ENCODE assay signal across 30 mouse cellular contexts in genomic region chr19:53973656-53974055, GRCm38 (mm10).
"Had no signal": no experiment of that assay in that cellular context is flagged by ENCODE, and none has a peak within 500 bp of the region (broad histone marks: within the 10 kb centered on the region; RNA-seq: fewer than 3 reads in every experiment).

No protein-coding gene starts in this region.

- H3K9me3 ChIP-seq: heart, embryonic 12.5 days; heart, embryonic 13.5 days; heart, embryonic 15.5 days; hindbrain, embryonic 12.5 days; hindbrain, embryonic 13.5 days; hindbrain, embryonic 15.5 days; intestine, embryonic 15.5 days; kidney, embryonic 15.5 days had no signal

- DNase-seq: heart, postnatal 10 days; heart, postnatal 14 days; heart, postnatal 36 days; heart, postnatal 4 days; kidney, adult 11 months; kidney, adult 18-20 months; kidney, adult 2 months; kidney, adult 8-10 months; kidney, adult 9 months; kidney, postnatal 10 days; kidney, postnatal 14 days; kidney, postnatal 25 days; kidney, postnatal 36 days; kidney, postnatal 4 days; layer of hippocampus, adult 9-11 months; layer of hippocampus, postnatal 36 days had no signal

- H3K4me3 ChIP-seq: heart, embryonic 12.5 days; heart, embryonic 13.5 days; heart, embryonic 15.5 days; hindbrain, embryonic 10.5 days; hindbrain, embryonic 12.5 days; hindbrain, embryonic 13.5 days; hindbrain, embryonic 15.5 days; intestine, embryonic 15.5 days; kidney, embryonic 15.5 days; layer of hippocampus, adult 2 months; left cerebral cortex, adult 2 months had no signal

- H3K4me1 ChIP-seq: hindbrain, embryonic 10.5 days; hindbrain, embryonic 12.5 days; hindbrain, embryonic 13.5 days; hindbrain, embryonic 15.5 days; intestine, embryonic 15.5 days; kidney, embryonic 15.5 days had no signal

- H3K9ac ChIP-seq: heart, embryonic 12.5 days; heart, embryonic 13.5 days; heart, embryonic 15.5 days; hindbrain, embryonic 12.5 days; hindbrain, embryonic 13.5 days; hindbrain, embryonic 14.5 days; hindbrain, embryonic 15.5 days; intestine, embryonic 15.5 days; kidney, embryonic 15.5 days had no signal

- H3K36me3 ChIP-seq: intestine, embryonic 15.5 days had no signal

- H3K27ac ChIP-seq: heart, embryonic 13.5 days; heart, embryonic 15.5 days; hindbrain, embryonic 10.5 days; hindbrain, embryonic 12.5 days; hindbrain, embryonic 13.5 days; hindbrain, embryonic 14.5 days; hindbrain, embryonic 15.5 days; hindbrain, postnatal 0 days; intestine, embryonic 15.5 days; kidney, embryonic 15.5 days; kidney, postnatal 0 days; layer of hippocampus, adult 2 months; left cerebral cortex, adult 2 months had no signal

- H3K27me3 ChIP-seq: heart, embryonic 12.5 days; heart, embryonic 13.5 days; heart, embryonic 15.5 days; hindbrain, embryonic 12.5 days; hindbrain, embryonic 13.5 days; hindbrain, embryonic 15.5 days; intestine, embryonic 15.5 days; kidney, embryonic 15.5 days had no signal
